Mouse (Mus musculus) forebrain, embryonic 11.5 days (tissue): ENCODE measurements around the gene Prss48. TPM values are rescaled to one million over a fixed set of nuclear protein-coding genes. Genes with fewer than 3 reads are reported as not detected.

Source experiments
- ATAC-seq: fragments of 200-750 bp; cut with Nextera tagmentation; replicated peaks from 2 replicates; pipeline ENCODE4 v1.8.0; 2017; ENCODE audit warnings: moderate TSS enrichment; ENCODE audit not compliant: low FRiP score
- DNase-seq: peaks from one replicate; pipeline ENCODE4 v3.0.0-alpha.2; 2017; ENCODE audit warnings: low spot score
- H3K27ac ChIP-seq: fragments of 300-500 bp; sonication (generic); 2 replicates; pipeline ENCODE4 v1.5.1; 2014; ENCODE audit warnings: low read depth, low read length
- H3K27me3 ChIP-seq: fragments of 300-500 bp; sonication (generic); 2 replicates; pipeline ENCODE4 v1.6.1; 2014; ENCODE audit warnings: mild to moderate bottlenecking, low read length, mixed read lengths; ENCODE audit not compliant: control insufficient read depth, insufficient read depth
- H3K36me3 ChIP-seq: fragments of 300-500 bp; sonication (generic); 2 replicates; pipeline ENCODE4 v1.6.1; 2014; ENCODE audit warnings: mild to moderate bottlenecking, low read length, moderate library complexity, mixed read lengths; ENCODE audit not compliant: control insufficient read depth, insufficient read depth
- H3K4me1 ChIP-seq: fragments of 300-500 bp; sonication (generic); replicated peaks from 2 replicates; pipeline ENCODE4 v1.6.1; 2014; ENCODE audit warnings: low read length, mixed read lengths; ENCODE audit not compliant: control insufficient read depth, insufficient read depth
- H3K4me2 ChIP-seq: fragments of 300-500 bp; sonication (generic); 2 replicates; pipeline ENCODE4 v1.6.1; 2014; ENCODE audit warnings: low read depth, mild to moderate bottlenecking, low read length, moderate library complexity, mixed read lengths; ENCODE audit not compliant: severe bottlenecking
- H3K4me3 ChIP-seq: fragments of 300-500 bp; sonication (generic); 2 replicates; pipeline ENCODE4 v1.5.1; 2014; ENCODE audit warnings: low read depth, low read length
- H3K9ac ChIP-seq: fragments of 300-500 bp; sonication (generic); 2 replicates; pipeline ENCODE4 v1.6.1; 2014; ENCODE audit warnings: low read length
- H3K9me3 ChIP-seq: fragments of 300-500 bp; sonication (generic); 2 replicates; pipeline ENCODE4 v1.6.1; 2016; ENCODE audit warnings: low read length, mixed read lengths; ENCODE audit not compliant: control insufficient read depth
- WGBS: fragments of 180-500 bp; shearing (Covaris S2); extraction: QIAGEN DNeasy Blood & Tissue Kit; methylation state at CpG from one replicate; pipeline ENCODE4 v1.1.7; 2014; 5-methylcytosine and 5-hydroxymethylcytosine counted together
- polyA plus RNA-seq: library from polyadenylated mRNA; unstranded; fragments of >200 nt; fragmentation: Nextera tagmentation; extraction: Ambion mirVana; gene quantifications from 2 replicates; pipeline ENCODE4 v1.2.1, GENCODE M21; 2014

Gene Prss48
- polyA plus RNA-seq, 1 experiment from 2014 or later = not detected

DNA sequence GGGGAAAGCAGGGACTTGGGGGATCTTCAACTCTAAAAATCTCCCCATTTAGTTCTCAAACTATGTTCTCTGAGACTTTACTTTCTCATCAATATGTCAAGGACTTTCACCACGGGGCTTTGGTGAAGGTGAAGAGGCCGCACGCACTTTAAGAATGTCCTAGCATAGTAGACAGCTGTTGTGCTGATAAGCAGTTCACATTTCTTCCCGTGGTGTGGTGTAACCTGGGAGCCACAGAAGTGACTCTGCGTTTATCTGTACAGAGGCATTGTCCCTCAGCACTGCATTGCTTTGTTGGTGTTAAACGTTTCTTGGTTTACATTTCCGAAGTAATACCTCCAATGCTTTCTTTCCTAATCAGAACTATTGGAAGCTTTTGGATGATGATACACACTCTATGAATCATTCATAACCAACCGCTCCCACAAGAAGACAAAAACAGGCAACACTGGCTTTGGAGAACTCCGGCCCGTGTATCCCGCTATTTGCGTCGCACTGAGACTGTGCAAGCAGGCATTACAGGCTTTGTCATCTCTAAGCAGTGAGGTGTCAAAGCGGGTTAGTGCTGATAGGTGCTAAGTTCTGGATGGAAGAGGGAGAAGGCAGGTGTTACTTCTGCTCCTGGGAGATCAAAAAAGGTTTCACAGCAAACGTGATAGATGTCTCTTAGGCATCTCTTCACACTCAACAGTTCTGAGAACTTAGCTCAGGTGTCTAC, 26.5 kb upstream of the Prss48 start:
- H3K27me3 ChIP-seq = no peaks in the 10 kb centered on the region
- H3K4me1 ChIP-seq = no peaks in the 10 kb centered on the region
- H3K4me3 ChIP-seq = no peak overlapping the region
- H3K9ac ChIP-seq = no peak overlapping the region
- no peak overlapping the region for H3K4me2 ChIP-seq
- no peak overlapping the region for H3K27ac ChIP-seq
- H3K36me3 ChIP-seq = no peaks in the 10 kb centered on the region
- 93% methylated on average over 15 of the region's 15 CpGs for WGBS
- DNase-seq = no peak
- H3K9me3 ChIP-seq = no peaks in the 10 kb centered on the region
- no peak for ATAC-seq

GRCm38 (mm10) chr3:86025341-86026137, 23.2 kb upstream of the Prss48 start:
- H3K4me1 ChIP-seq = no peaks in the 10 kb centered on the region
- 94% methylated on average over 20 of the region's 20 CpGs for WGBS
- no peak for ATAC-seq
- H3K4me3 ChIP-seq = no peak overlapping the region
- no peak overlapping the region for H3K9ac ChIP-seq
- no peak overlapping the region for H3K27ac ChIP-seq
- DNase-seq = no peak
- no peaks in the 10 kb centered on the region for H3K27me3 ChIP-seq
- H3K4me2 ChIP-seq = no peak overlapping the region
- no peaks in the 10 kb centered on the region for H3K9me3 ChIP-seq
- no peaks in the 10 kb centered on the region for H3K36me3 ChIP-seq

- Histone ChIP-seq H3K27ac (no peak overlapping the region), H3K4me1 (no peaks in the 10 kb centered on the region), H3K4me3 (no peak overlapping the region), H3K27me3 (no peaks in the 10 kb centered on the region), H3K9me3 (no peaks in the 10 kb centered on the region), H3K36me3 (no peaks in the 10 kb centered on the region), H3K9ac (no peak overlapping the region), H3K4me2 (no peak overlapping the region)
- WGBS = 91% methylated on average over 12 of the region's 12 CpGs
- DNase-seq = no peak
- no peak for ATAC-seq
These were observed 21.9 kb upstream of the Prss48 start for GRCm38 (mm10) chr3:86024065-86024795.

GRCm38 (mm10) chr3:86021651-86022050, 19.4 kb upstream of the Prss48 start:
- Histone ChIP-seq H3K9ac (no peak overlapping the region), H3K4me2 (no peak overlapping the region), H3K27ac (no peak overlapping the region), H3K4me3 (no peak overlapping the region), H3K36me3 (no peaks in the 10 kb centered on the region), H3K9me3 (no peaks in the 10 kb centered on the region), H3K4me1 (no peaks in the 10 kb centered on the region), H3K27me3 (no peaks in the 10 kb centered on the region)
- DNase-seq (no peak), ATAC-seq (no peak)
- 88% methylated on average over 4 of the region's 4 CpGs for WGBS

- H3K4me1 ChIP-seq = no peaks in the 10 kb centered on the region
- no peak overlapping the region for H3K27ac ChIP-seq
- H3K9ac ChIP-seq = no peak overlapping the region
- H3K36me3 ChIP-seq = no peaks in the 10 kb centered on the region
- no peak overlapping the region for H3K4me3 ChIP-seq
- 95% methylated on average over 16 of the region's 16 CpGs for WGBS
- H3K4me2 ChIP-seq = no peak overlapping the region
- no peaks in the 10 kb centered on the region for H3K9me3 ChIP-seq
- DNase-seq (no peak), ATAC-seq (no peak)
- no peaks in the 10 kb centered on the region for H3K27me3 ChIP-seq
These were observed 18.8 kb upstream of the Prss48 start for GRCm38 (mm10) chr3:86020921-86021650.

- H3K27ac ChIP-seq = no peak overlapping the region
- H3K27me3 ChIP-seq = no peaks in the 10 kb centered on the region
- ATAC-seq = no peak
- H3K9me3 ChIP-seq = no peaks in the 10 kb centered on the region
- no peak overlapping the region for H3K4me2 ChIP-seq
- no peaks in the 10 kb centered on the region for H3K4me1 ChIP-seq
- H3K9ac ChIP-seq = no peak overlapping the region
- H3K4me3 ChIP-seq = no peak overlapping the region
- WGBS = 81% methylated on average over 8 of the region's 8 CpGs
- no peak for DNase-seq
- H3K36me3 ChIP-seq = no peaks in the 10 kb centered on the region
These were observed 15.2 kb upstream of the Prss48 start for GRCm38 (mm10) chr3:86017484-86017883.

DNA sequence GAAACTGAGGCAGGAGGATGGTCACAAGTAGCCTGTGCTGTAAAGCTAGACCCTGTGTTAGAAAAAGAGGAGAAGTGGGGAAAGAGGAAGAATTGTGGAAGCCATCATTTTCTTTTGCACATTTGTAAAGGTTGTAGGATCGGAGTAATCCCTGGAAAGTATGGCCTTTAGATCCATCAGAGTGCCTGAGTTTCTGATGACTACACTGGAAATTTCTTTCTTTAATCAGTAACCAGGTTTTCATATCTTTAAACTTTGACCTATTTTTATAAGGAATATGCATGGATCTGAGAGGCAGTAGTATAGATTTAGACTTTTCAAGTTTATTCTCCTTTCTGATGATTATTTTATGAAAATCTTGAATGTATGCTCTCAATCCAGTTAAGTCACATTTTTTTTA, 14.7 kb upstream of the Prss48 start:
- no peaks in the 10 kb centered on the region for H3K36me3 ChIP-seq
- no peaks in the 10 kb centered on the region for H3K4me1 ChIP-seq
- no peak overlapping the region for H3K4me2 ChIP-seq
- ATAC-seq (no peak), DNase-seq (no peak)
- no peaks in the 10 kb centered on the region for H3K9me3 ChIP-seq
- H3K9ac ChIP-seq = no peak overlapping the region
- WGBS = 89% methylated on average over 1 of the region's 1 CpGs
- H3K4me3 ChIP-seq = no peak overlapping the region
- no peak overlapping the region for H3K27ac ChIP-seq
- H3K27me3 ChIP-seq = no peaks in the 10 kb centered on the region

DNA sequence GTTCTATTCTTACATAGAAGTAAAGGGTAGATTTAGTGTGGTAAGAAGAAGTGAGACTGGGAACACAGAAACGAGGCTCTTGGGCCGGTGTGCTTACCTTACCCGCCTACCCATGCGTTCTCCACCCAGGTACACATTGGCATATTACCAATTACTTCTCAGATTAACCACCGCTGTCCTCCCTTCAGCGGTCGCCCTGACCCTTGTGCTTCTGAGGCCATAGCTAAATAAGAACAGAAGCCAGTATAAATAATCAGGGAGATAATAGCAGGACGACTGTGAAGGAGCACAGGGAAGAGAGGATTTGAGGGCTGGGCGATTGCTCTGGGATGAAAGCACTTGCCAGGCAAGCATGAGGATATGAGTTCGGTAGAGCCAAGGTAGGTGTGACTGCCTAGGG, 11.5 kb upstream of the Prss48 start:
- Histone ChIP-seq H3K9me3 (no peaks in the 10 kb centered on the region), H3K9ac (no peak overlapping the region), H3K4me1 (no peaks in the 10 kb centered on the region), H3K27ac (no peak overlapping the region), H3K27me3 (no peaks in the 10 kb centered on the region), H3K4me2 (no peak overlapping the region), H3K4me3 (no peak overlapping the region), H3K36me3 (no peaks in the 10 kb centered on the region)
- ATAC-seq = no peak
- DNase-seq = no peak
- 89% methylated on average over 10 of the region's 10 CpGs for WGBS
